ENCODE assay signal across 20 mouse cellular contexts in the genomic region with DNA sequence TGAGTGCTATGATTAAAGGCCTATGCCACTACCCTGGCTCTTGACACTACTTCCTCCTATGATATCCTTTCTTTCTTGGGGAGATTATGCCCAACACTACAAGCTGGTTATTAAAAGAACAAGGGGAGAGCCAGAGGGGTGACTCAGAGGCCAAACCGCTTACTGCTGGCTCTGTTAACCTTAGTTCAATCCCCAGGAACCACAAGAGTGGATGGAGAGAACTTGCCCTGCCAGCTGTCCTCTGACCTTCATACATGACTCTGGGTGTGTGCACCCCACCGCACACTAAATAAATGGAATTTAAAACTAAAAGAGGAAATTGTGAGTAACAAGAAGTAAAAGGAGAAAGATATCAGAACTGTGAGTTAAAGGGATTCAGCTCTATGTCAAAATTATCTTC.
A peak's percentile ranks its signal among the peaks of the same experiment; 100 is the strongest.
DNase-seq lines count a peak whose midpoint lies in the region; ATAC-seq and TF ChIP-seq lines count a peak whose summit lies in the region.
"Had no signal": no experiment of that assay in that cellular context is flagged by ENCODE, and none has a peak within 500 bp of the region (broad histone marks: within the 10 kb centered on the region; RNA-seq: fewer than 3 reads in every experiment).

No protein-coding gene starts in this region.

- no peaks in the 10 kb centered on the region for H3K79me3 ChIP-seq in C2C12 (ENCODE audit: low read depth)

- no peaks in the 10 kb centered on the region for H3K27me3 ChIP-seq in C2C12 (ENCODE audit: control insufficient read depth, insufficient read depth, insufficient read length)
- H3K27me3 ChIP-seq in midbrain, postnatal 0 days (ENCODE audit: insufficient read depth, low read length) = no peaks in the 10 kb centered on the region
- H3K27me3 ChIP-seq in forebrain, embryonic 15.5 days = no peaks in the 10 kb centered on the region
- H3K27me3 ChIP-seq: embryonic facial prominence, embryonic 12.5 days; forebrain, embryonic 13.5 days had no signal

- H3K9ac ChIP-seq in midbrain, postnatal 0 days (replicated peaks; ENCODE audit: low read length, poor library complexity, severe bottlenecking) = no peak overlapping the region
- H3K9ac ChIP-seq in forebrain, embryonic 15.5 days (replicated peaks) = no peak overlapping the region
- H3K9ac ChIP-seq: embryonic facial prominence, embryonic 12.5 days; forebrain, embryonic 13.5 days had no signal

- no peaks in the 10 kb centered on the region for H3K79me2 ChIP-seq in C2C12 (ENCODE audit: control insufficient read depth, insufficient read depth)

- no peaks in the 10 kb centered on the region for H3K4me1 ChIP-seq in midbrain, postnatal 0 days (ENCODE audit: insufficient read depth, low read length)
- no peaks in the 10 kb centered on the region for H3K4me1 ChIP-seq in forebrain, embryonic 15.5 days
- H3K4me1 ChIP-seq: embryonic facial prominence, embryonic 10.5 days; embryonic facial prominence, embryonic 12.5 days; forebrain, embryonic 13.5 days had no signal

- 91% methylated on average over 2 of the region's 2 CpGs for WGBS in midbrain, postnatal 0 days
- 96% methylated on average over 2 of the region's 2 CpGs for WGBS in forebrain, embryonic 15.5 days

- no peak overlapping the region for H3K4me3 ChIP-seq in C2C12 (ENCODE audit: insufficient read depth, poor library complexity, severe bottlenecking)
- H3K4me3 ChIP-seq in midbrain, postnatal 0 days (ENCODE audit: low read depth, low read length) = no peak overlapping the region
- no peak overlapping the region for H3K4me3 ChIP-seq in forebrain, embryonic 15.5 days
- H3K4me3 ChIP-seq: embryonic facial prominence, embryonic 10.5 days; embryonic facial prominence, embryonic 12.5 days; forebrain, embryonic 13.5 days had no signal

- H3K9me3 ChIP-seq in midbrain, postnatal 0 days (ENCODE audit: low read length) = no peaks in the 10 kb centered on the region
- H3K9me3 ChIP-seq in forebrain, embryonic 15.5 days = no peaks in the 10 kb centered on the region
- H3K9me3 ChIP-seq: embryonic facial prominence, embryonic 10.5 days; embryonic facial prominence, embryonic 12.5 days; forebrain, embryonic 13.5 days had no signal

- H3K27ac ChIP-seq in midbrain, postnatal 0 days (ENCODE audit: low read depth, low read length) = no peak overlapping the region
- H3K27ac ChIP-seq in forebrain, embryonic 15.5 days (replicated peaks) = no peak overlapping the region
- H3K27ac ChIP-seq: embryonic facial prominence, embryonic 10.5 days; embryonic facial prominence, embryonic 12.5 days; forebrain, embryonic 13.5 days had no signal

- TF ChIP-seq CTCF in C2C12 (IDR thresholded peaks at IDR 0.05; ENCODE audit: control insufficient read depth, insufficient read depth, insufficient read length) = no peak
- no peak for TF ChIP-seq CTCF in midbrain, postnatal 0 days (IDR thresholded peaks at IDR 0.05)

- H3K36me3 ChIP-seq in C2C12 (ENCODE audit: control insufficient read depth, insufficient read depth) = no peaks in the 10 kb centered on the region
- H3K36me3 ChIP-seq in midbrain, postnatal 0 days (ENCODE audit: insufficient read depth, low read length) = no peaks in the 10 kb centered on the region
- H3K36me3 ChIP-seq in forebrain, embryonic 15.5 days = no peaks in the 10 kb centered on the region
- H3K36me3 ChIP-seq: embryonic facial prominence, embryonic 10.5 days; embryonic facial prominence, embryonic 12.5 days had no signal

- peak; percentile 19 for DNase-seq in 3T3-L1 (ENCODE audit: low read depth, low spot score)
- peak; percentile 18 for DNase-seq in MEL-GATA-1-ER (ENCODE audit: extremely low read depth, low read depth)
- DNase-seq in natural killer cell, adult 2 months (ENCODE audit: low spot score in 2 of 2) = no peak
- no peak for DNase-seq in adrenal gland, postnatal 4 days (ENCODE audit: low spot score in 2 of 2)
- no peak for DNase-seq in midbrain, postnatal 0 days (ENCODE audit: low spot score)
- DNase-seq: adrenal gland, adult 2 months; adrenal gland, postnatal 14 days; adrenal gland, postnatal 36 days; B cell, adult 2 months; cerebellum, adult 11 months; cerebellum, adult 18-20 months; cerebellum, adult 8-10 months; cerebellum, adult 9-11 months; cerebellum, postnatal 25 days had no signal

- no peak for ATAC-seq in midbrain, postnatal 0 days (ENCODE audit: low FRiP score)
- no peak for ATAC-seq in forebrain, embryonic 15.5 days (replicated peaks)
- ATAC-seq: forebrain, embryonic 13.5 days; forebrain, embryonic 16.5 days had no signal

- no peak overlapping the region for H3ac ChIP-seq in C2C12 (ENCODE audit: control insufficient read depth, insufficient read length, low read depth)

- no peak overlapping the region for H3K4me2 ChIP-seq in midbrain, postnatal 0 days (ENCODE audit: low read depth, low read length, poor library complexity, severe bottlenecking)
- H3K4me2 ChIP-seq in forebrain, embryonic 15.5 days (replicated peaks) = no peak overlapping the region
- H3K4me2 ChIP-seq: embryonic facial prominence, embryonic 12.5 days; forebrain, embryonic 13.5 days had no signal

TF ChIP-seq in C2C12, 6 proteins besides CTCF, POLR2A, EP300 and RAD21:
- TF ChIP-seq MYOD1 (IDR thresholded peaks at IDR 0.05; ENCODE audit: control insufficient read depth, insufficient read length, low read depth) = peak; percentile 45
- no peak for TF ChIP-seq FOSL1 (IDR thresholded peaks at IDR 0.05; ENCODE audit: insufficient read depth, low read length, poor library complexity, severe bottlenecking)

Comparison
In these comparisons a context has a peak if more than half of its experiments do, and no peak if none do; other contexts are left out.
1. DNase-seq: peak in 3T3-L1 (single experiment) and MEL-GATA-1-ER (single experiment); none in natural killer cell, adult 2 months (0 of 2), adrenal gland, postnatal 4 days (0 of 2) and midbrain, postnatal 0 days (single experiment).